17 mouse cellular contexts compared by ENCODE assay signal in the genomic region with DNA sequence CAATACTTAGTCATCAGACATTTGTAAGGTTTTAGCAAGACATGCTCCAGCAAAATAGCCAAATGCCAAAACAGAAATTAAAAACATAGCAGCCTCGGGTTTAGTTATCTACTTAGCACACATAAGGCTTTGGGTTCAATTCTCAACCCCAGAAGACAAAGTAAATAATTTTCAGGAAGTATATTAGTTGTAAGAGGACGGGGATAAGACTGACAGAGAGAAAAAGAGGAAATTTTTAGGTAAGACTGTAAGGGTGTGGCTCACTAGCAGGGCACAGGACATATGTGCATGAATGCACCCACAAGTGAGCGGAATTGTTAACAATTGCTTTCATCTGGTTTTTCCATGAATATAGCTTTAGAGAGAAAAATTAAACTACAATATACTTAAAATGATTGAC.
"Had no signal": no experiment of that assay in that cellular context is flagged by ENCODE, and none has a peak within 500 bp of the region (broad histone marks: within the 10 kb centered on the region; RNA-seq: fewer than 3 reads in every experiment).

No protein-coding gene starts in this region.

- H3K9me3 ChIP-seq: megakaryocyte, embryonic 14.5 days; midbrain, embryonic 13.5 days; midbrain, embryonic 15.5 days; neural tube, embryonic 12.5 days had no signal

- ATAC-seq: midbrain, embryonic 13.5 days; midbrain, embryonic 15.5 days had no signal

- H3K4me2 ChIP-seq: lung, embryonic 14.5 days; midbrain, embryonic 11.5 days; midbrain, embryonic 13.5 days; midbrain, embryonic 15.5 days; neural tube, embryonic 12.5 days had no signal

- H3K4me3 ChIP-seq: megakaryocyte, embryonic 14.5 days; midbrain, embryonic 13.5 days; midbrain, embryonic 15.5 days; neural tube, embryonic 12.5 days had no signal

- DNase-seq: lung, adult 18-20 months; lung, embryonic 14.5 days; lung, postnatal 10 days; lung, postnatal 4 days; retina, postnatal 1 day; right cerebral cortex, adult 18-20 months; right cerebral cortex, postnatal 25 days; right cerebral cortex, postnatal 4 days; spleen, adult 18-20 months; thymus, adult 2 months; thymus, postnatal 25 days; thymus, postnatal 4 days had no signal

- H3K36me3 ChIP-seq: midbrain, embryonic 13.5 days; midbrain, embryonic 15.5 days; neural tube, embryonic 12.5 days had no signal

- H3K4me1 ChIP-seq: neural tube, embryonic 12.5 days had no signal

- H3K9ac ChIP-seq: lung, embryonic 14.5 days; midbrain, embryonic 13.5 days; midbrain, embryonic 15.5 days; neural tube, embryonic 12.5 days had no signal

- H3K27ac ChIP-seq: midbrain, embryonic 13.5 days; midbrain, embryonic 15.5 days; neural tube, embryonic 12.5 days had no signal

- H3K27me3 ChIP-seq: megakaryocyte, embryonic 14.5 days; midbrain, embryonic 13.5 days; midbrain, embryonic 15.5 days; neural tube, embryonic 12.5 days had no signal
